Mouse (Mus musculus) heart, embryonic 12.5 days (tissue): ENCODE results near the gene Atp5g1. TPM values are rescaled to one million over a fixed set of nuclear protein-coding genes. Genes with fewer than 3 reads are reported as not detected.

Source experiments
- ATAC-seq: fragments of 200-750 bp; cut with Nextera tagmentation; 2 replicates; pipeline ENCODE4 v1.8.0; 2017; ENCODE audit warnings: moderate TSS enrichment, moderate library complexity; ENCODE audit not compliant: insufficient number of reproducible peaks, low FRiP score
- H3K27ac ChIP-seq: fragments of 300-500 bp; sonication (generic); 2 replicates; pipeline ENCODE4 v1.5.1; 2016; ENCODE audit warnings: mild to moderate bottlenecking, moderate library complexity; ENCODE audit not compliant: poor library complexity, severe bottlenecking
- H3K27me3 ChIP-seq: fragments of 300-500 bp; sonication (generic); replicated peaks from 2 replicates; pipeline ENCODE4 v1.6.1; 2016; ENCODE audit warnings: mild to moderate bottlenecking, moderate library complexity
- H3K36me3 ChIP-seq: fragments of 300-500 bp; sonication (generic); 2 replicates; pipeline ENCODE4 v1.6.1; 2016; ENCODE audit warnings: mild to moderate bottlenecking, moderate library complexity
- H3K4me1 ChIP-seq: fragments of 300-500 bp; sonication (generic); replicated peaks from 2 replicates; pipeline ENCODE4 v1.6.1; 2016; ENCODE audit warnings: mild to moderate bottlenecking
- H3K4me2 ChIP-seq: fragments of 300-500 bp; sonication (generic); 2 replicates; pipeline ENCODE4 v1.6.1; 2016; ENCODE audit warnings: mild to moderate bottlenecking, moderate library complexity
- H3K4me3 ChIP-seq: fragments of 300-500 bp; sonication (generic); 2 replicates; pipeline ENCODE4 v1.5.1; 2016; ENCODE audit warnings: mild to moderate bottlenecking
- H3K9ac ChIP-seq: fragments of 300-500 bp; sonication (generic); 2 replicates; pipeline ENCODE4 v1.6.1; 2016; ENCODE audit warnings: mild to moderate bottlenecking, moderate library complexity
- H3K9me3 ChIP-seq: fragments of 300-500 bp; sonication (generic); replicated peaks from 2 replicates; pipeline ENCODE4 v1.6.1; 2016; ENCODE audit warnings: mild to moderate bottlenecking, moderate library complexity
- WGBS: fragments of 180-500 bp; shearing (Covaris S2); methylation state at CpG from one replicate; pipeline ENCODE4 v1.1.7; 2016; 5-methylcytosine and 5-hydroxymethylcytosine counted together
- polyA plus RNA-seq: library from polyadenylated mRNA; unstranded; fragments of >200 nt; fragmentation: Nextera tagmentation; extraction: Ambion mirVana; gene quantifications from 2 replicates; pipeline ENCODE4 v1.2.1, GENCODE M21; 2016

The Atp5g1 gene
- polyA plus RNA-seq, 1 experiment from 2014 or later, result 1,405 TPM

DNA sequence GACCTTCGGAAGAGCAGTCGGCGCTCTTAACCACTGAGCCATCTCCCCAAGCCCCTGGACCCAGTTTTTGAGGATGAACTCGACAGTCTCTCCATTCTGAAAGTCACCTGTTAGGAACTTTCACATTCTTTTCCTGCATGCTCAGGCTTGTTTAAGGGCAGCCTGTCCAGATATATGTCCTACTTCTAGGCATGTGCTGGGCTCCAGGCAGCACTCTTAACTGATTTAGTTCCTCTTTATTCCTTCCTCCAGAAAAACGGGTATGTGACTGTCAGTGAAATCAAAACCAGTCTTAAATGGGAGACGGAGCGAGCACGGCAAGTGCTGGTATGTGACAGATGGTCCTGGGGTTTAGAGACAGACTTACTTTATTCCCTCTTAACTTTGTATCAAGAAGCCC lies 29.4 kb downstream of the Atp5g1 start:
- Histone ChIP-seq H3K36me3 (peaks cover 66% of the 10 kb centered on the region), H3K4me2 (no peak overlapping the region), H3K9ac (no peak overlapping the region), H3K27ac (no peak overlapping the region), H3K4me1 (0 out of 2 replicates have a peak, but pooled peaks cover 2% of the 10 kb centered on the region), H3K4me3 (no peak overlapping the region), H3K9me3 (no peaks in the 10 kb centered on the region), H3K27me3 (no peaks in the 10 kb centered on the region)
- no peak for ATAC-seq
- WGBS, result 83% methylated on average over 8 of the region's 8 CpGs

- 84% methylated on average over 11 of the region's 11 CpGs for WGBS
- H3K9ac ChIP-seq, result no peak overlapping the region
- H3K27me3 ChIP-seq, result no peaks in the 10 kb centered on the region
- H3K4me1 ChIP-seq, result 0 out of 2 replicates have a peak, but pooled peaks cover 2% of the 10 kb centered on the region
- no peak overlapping the region for H3K4me2 ChIP-seq
- ATAC-seq, result no peak
- peaks cover 63% of the 10 kb centered on the region for H3K36me3 ChIP-seq
- H3K27ac ChIP-seq, result no peak overlapping the region
- H3K4me3 ChIP-seq, result no peak overlapping the region
- H3K9me3 ChIP-seq, result no peaks in the 10 kb centered on the region
Observed at GRCm38 (mm10) chr11:96044803-96045567, 30.5 kb downstream of the Atp5g1 start.

DNA sequence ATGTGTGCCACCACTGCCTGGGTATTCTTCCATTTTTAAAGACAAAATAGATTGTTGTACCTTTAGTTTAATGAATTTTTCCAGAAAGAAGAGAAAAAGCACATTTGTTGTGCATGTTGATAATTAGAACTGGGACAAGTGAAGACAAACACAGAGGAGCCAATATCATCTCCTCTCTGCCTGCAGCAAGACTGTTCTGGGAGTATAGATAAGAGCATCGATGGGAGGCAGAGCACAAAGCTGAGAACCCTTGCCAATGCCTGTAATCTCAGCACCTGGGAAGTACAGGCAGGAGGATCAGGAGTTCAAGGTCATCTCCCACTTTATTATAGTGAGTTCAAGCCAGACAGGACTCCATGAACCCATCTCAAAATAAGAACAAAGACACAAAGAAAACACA lies 36.9 kb downstream of the Atp5g1 start:
- no peak overlapping the region for H3K4me2 ChIP-seq
- ATAC-seq, result no peak
- H3K9me3 ChIP-seq, result no peaks in the 10 kb centered on the region
- peaks cover 44% of the 10 kb centered on the region for H3K36me3 ChIP-seq
- no peak overlapping the region for H3K9ac ChIP-seq
- H3K27me3 ChIP-seq, result no peaks in the 10 kb centered on the region
- 37% methylated on average over 1 of the region's 1 CpGs for WGBS
- H3K4me1 ChIP-seq, result peaks cover 15% of the 10 kb centered on the region
- H3K4me3 ChIP-seq, result no peak overlapping the region
- H3K27ac ChIP-seq, result no peak overlapping the region

DNA sequence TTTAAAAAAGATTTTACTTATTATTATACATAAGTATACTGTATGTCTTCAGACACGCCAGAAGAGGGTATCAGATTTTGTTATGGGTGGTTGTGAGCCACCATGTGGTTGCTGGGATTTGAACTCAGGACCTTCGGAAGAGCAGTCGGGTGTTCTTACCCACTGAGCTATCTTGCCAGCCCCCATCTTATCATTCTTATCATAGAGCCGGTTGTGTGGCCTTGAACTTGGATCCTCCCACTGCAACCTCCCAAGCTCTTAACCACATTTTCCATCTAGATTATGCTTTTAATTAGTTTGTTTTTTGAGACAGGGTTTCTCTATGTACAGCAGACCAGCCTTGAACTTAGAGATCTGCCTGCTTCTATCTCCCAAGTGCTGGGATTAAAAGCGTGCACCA lies 38.0 kb downstream of the Atp5g1 start:
- peaks cover 15% of the 10 kb centered on the region for H3K4me1 ChIP-seq
- no peak overlapping the region for H3K9ac ChIP-seq
- H3K27me3 ChIP-seq, result no peaks in the 10 kb centered on the region
- no peak overlapping the region for H3K4me3 ChIP-seq
- H3K27ac ChIP-seq, result no peak overlapping the region
- H3K4me2 ChIP-seq, result no peak overlapping the region
- H3K36me3 ChIP-seq, result peaks cover 40% of the 10 kb centered on the region
- ATAC-seq, result no peak
- 86% methylated on average over 5 of the region's 5 CpGs for WGBS
- no peaks in the 10 kb centered on the region for H3K9me3 ChIP-seq

- Histone ChIP-seq H3K4me1 (peaks cover 15% of the 10 kb centered on the region), H3K27me3 (no peaks in the 10 kb centered on the region), H3K4me2 (peak overlapping the region; percentile 86), H3K9me3 (no peaks in the 10 kb centered on the region), H3K36me3 (peaks cover 27% of the 10 kb centered on the region), H3K4me3 (peak overlapping the region; percentile 82), H3K27ac (peak overlapping the region; percentile 39; the same call in 1 of the 2 replicates), H3K9ac (peak overlapping the region; percentile 79)
- no peak for ATAC-seq
- WGBS, result 6% methylated on average over 6 of the region's 6 CpGs
Observed at GRCm38 (mm10) chr11:96035133-96035532, 40.3 kb downstream of the Atp5g1 start.

DNA sequence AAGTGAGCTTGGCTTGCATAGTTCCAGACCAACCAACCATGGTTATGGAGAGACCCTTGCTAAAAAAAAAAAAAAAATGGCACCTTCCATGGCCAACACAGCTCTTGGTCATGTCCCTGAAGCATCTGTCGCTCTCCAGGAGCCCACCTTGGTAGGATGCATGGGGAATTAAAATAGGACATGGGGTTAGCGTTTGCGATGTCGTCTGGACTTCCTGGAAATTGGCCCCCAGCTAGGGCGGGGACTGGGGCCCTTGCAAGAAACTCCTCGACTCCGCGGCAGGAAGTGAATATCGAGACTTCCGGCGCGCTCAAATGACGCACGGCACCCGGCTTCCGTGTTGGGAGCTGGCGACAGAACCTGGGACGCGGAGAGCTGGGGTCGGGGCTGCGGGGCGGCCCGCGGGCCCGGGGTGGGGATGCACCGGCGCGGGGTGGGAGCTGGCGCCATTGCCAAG lies 40.8 kb downstream of the Atp5g1 start, which contains the start of gene Snf8:
Snf8 (plus strand) TSS at position 290 of the 457 bp plus-strand sequence.
- H3K27me3 ChIP-seq, result no peaks in the 10 kb centered on the region
- peaks cover 15% of the 10 kb centered on the region for H3K4me1 ChIP-seq
- no peaks in the 10 kb centered on the region for H3K9me3 ChIP-seq
- H3K36me3 ChIP-seq, result peaks cover 24% of the 10 kb centered on the region
- WGBS, result under 1% methylated on average over 29 of the region's 29 CpGs
- ATAC-seq, result peak; percentile 87
- peak within 1 kb of the TSS; percentile 79 for H3K9ac ChIP-seq
- peak within 1 kb of the TSS; percentile 82 for H3K4me3 ChIP-seq
- H3K4me2 ChIP-seq, result peak within 1 kb of the TSS; percentile 86
- H3K27ac ChIP-seq, result peak within 1 kb of the TSS; percentile 39; the same call in 1 of the 2 replicates

DNA sequence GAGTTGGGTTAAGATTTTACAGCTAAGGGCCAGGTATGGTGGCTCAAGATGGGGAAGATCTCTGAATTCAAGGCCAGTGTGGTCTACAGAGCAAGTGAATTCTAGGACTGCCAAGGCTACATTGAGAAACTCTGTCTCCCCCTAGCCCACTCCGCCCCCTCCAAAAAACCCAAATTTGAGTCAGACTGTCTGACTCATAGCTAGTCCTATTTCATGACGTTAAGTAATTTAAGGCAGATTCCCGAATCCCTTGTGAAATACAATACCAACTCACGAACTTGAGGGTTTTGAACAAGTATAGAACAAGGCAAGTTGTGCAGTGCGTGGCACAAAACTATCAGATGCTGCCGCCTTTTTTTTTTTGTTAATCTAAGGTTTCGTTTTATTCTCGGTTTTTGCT lies 41.4 kb downstream of the Atp5g1 start:
- Histone ChIP-seq H3K4me2 (peak overlapping the region; percentile 86), H3K4me3 (peak overlapping the region; percentile 82), H3K9me3 (no peaks in the 10 kb centered on the region), H3K9ac (no peak overlapping the region; the same call in 1 of the 2 replicates), H3K4me1 (peaks cover 15% of the 10 kb centered on the region), H3K27ac (no peak overlapping the region), H3K36me3 (peaks cover 20% of the 10 kb centered on the region), H3K27me3 (no peaks in the 10 kb centered on the region)
- 45% methylated on average over 8 of the region's 8 CpGs for WGBS
- ATAC-seq, result no peak

DNA sequence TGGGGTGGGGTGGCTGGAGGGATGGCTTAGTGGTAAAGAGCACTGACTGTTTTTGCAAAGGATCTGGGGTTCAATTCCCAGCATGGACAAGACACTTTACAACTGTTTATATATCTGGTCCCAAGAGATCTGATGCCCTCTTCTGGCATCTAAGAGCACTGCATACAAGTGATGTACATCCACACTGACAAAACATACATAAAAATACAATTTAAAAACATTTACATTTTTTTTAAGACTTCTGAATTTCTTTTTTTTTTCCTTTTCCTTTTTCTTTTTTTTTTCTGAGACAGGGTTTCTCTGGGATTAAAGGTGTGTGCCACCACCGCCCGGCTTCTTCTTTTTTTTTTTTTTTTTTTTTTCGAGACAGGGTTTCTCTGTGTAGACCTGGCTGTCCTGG lies 42.2 kb downstream of the Atp5g1 start:
- Histone ChIP-seq H3K9ac (no peak overlapping the region), H3K9me3 (no peaks in the 10 kb centered on the region), H3K36me3 (peaks cover 13% of the 10 kb centered on the region; the same call in 1 of the 2 replicates), H3K4me2 (no peak overlapping the region), H3K4me1 (peaks cover 15% of the 10 kb centered on the region), H3K27ac (no peak overlapping the region), H3K4me3 (no peak overlapping the region), H3K27me3 (no peaks in the 10 kb centered on the region)
- 78% methylated on average over 3 of the region's 3 CpGs for WGBS
- ATAC-seq, result no peak

- Histone ChIP-seq H3K27me3 (no peaks in the 10 kb centered on the region), H3K27ac (no peak overlapping the region), H3K9ac (no peak overlapping the region), H3K4me1 (peaks cover 15% of the 10 kb centered on the region), H3K9me3 (no peaks in the 10 kb centered on the region), H3K4me2 (no peak overlapping the region), H3K36me3 (0 out of 2 replicates have a peak, but pooled peaks cover 3% of the 10 kb centered on the region), H3K4me3 (no peak overlapping the region)
- no peak for ATAC-seq
- WGBS, result 69% methylated on average over 2 of the region's 2 CpGs
Observed at GRCm38 (mm10) chr11:96031701-96032100, 43.8 kb downstream of the Atp5g1 start.

GRCm38 (mm10) chr11:96030571-96030970 lies 44.9 kb downstream of the Atp5g1 start:
- Histone ChIP-seq H3K27me3 (no peaks in the 10 kb centered on the region), H3K4me3 (no peak overlapping the region), H3K9ac (no peak overlapping the region), H3K9me3 (no peaks in the 10 kb centered on the region), H3K27ac (no peak overlapping the region), H3K4me2 (no peak overlapping the region), H3K4me1 (peaks cover 9% of the 10 kb centered on the region), H3K36me3 (no peaks in the 10 kb centered on the region)
- ATAC-seq, result no peak
- 79% methylated on average over 3 of the region's 3 CpGs for WGBS

- Histone ChIP-seq H3K9me3 (no peaks in the 10 kb centered on the region), H3K27ac (no peak overlapping the region), H3K4me2 (no peak overlapping the region), H3K4me3 (no peak overlapping the region), H3K36me3 (no peaks in the 10 kb centered on the region), H3K27me3 (no peaks in the 10 kb centered on the region), H3K4me1 (no peaks in the 10 kb centered on the region; the same call in 1 of the 2 replicates), H3K9ac (no peak overlapping the region)
- no peak for ATAC-seq
- WGBS, result 45% methylated on average over 5 of the region's 5 CpGs
Observed at GRCm38 (mm10) chr11:96028130-96028529, 47.3 kb downstream of the Atp5g1 start.
